Mouse (Mus musculus): ENCODE measurements around the gene 6030458C11Rik. TPM values are rescaled to one million over a fixed set of nuclear protein-coding genes. Genes with fewer than 3 reads are reported as not detected.

Gene 6030458C11Rik
- polyA plus RNA-seq, 1 experiment = 7.6 TPM

DNA sequence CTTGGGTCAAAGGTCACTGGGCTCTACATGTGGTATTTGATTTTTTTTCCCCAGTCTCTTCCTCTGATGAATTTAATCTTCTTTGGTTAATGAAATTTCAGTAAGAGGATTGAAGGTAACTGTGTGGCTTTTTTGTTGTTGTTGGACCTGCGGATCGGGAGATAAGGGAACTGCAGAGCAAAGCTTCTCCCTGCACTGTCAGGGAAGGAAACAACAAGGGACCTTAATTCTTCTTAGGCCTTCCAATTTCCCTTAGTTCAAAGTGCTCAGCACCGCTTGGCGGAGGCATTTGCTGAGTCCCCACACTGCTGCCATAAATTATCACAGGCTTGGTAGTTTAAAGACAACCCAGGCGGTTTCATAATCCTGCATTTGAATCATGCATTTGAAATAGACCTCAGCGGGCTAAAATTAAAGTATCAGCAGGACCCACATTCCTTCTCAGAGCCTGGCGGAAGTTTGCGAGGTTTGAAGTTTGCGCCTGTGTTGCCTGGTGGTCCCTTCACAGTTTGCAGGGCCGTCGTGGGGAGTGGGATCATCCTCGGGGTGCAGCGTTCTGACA lies 28.5 kb downstream of the 6030458C11Rik start:
- H3K27ac ChIP-seq (replicated peaks; ENCODE audit: low read depth, low read length) = no peak overlapping the region

GRCm38 (mm10) chr15:12795457-12795894 lies 29.0 kb downstream of the 6030458C11Rik start:
- Histone ChIP-seq H3K27ac (replicated peaks; ENCODE audit: low read depth, low read length) (no peak overlapping the region), H3K4me3 (ENCODE audit: insufficient read depth, low read depth, low read length) (no peak overlapping the region), H3K4me1 (ENCODE audit: control insufficient read depth, insufficient read depth, insufficient read length, low read length) (no peaks in the 10 kb centered on the region)

More for the DNA sequence above, 28.5 kb downstream of the 6030458C11Rik start:
- no peaks in the 10 kb centered on the region for H3K4me1 ChIP-seq (ENCODE audit: control insufficient read depth, insufficient read depth, insufficient read length, low read length)
- no peak overlapping the region for H3K4me3 ChIP-seq (ENCODE audit: insufficient read depth, low read depth, low read length)

GRCm38 (mm10) chr15:12794311-12794710 lies 30.1 kb downstream of the 6030458C11Rik start:
- no peak overlapping the region for H3K27ac ChIP-seq (replicated peaks; ENCODE audit: low read depth, low read length)
- no peaks in the 10 kb centered on the region for H3K4me1 ChIP-seq (ENCODE audit: control insufficient read depth, insufficient read depth, insufficient read length, low read length)
- no peak overlapping the region for H3K4me3 ChIP-seq (ENCODE audit: insufficient read depth, low read depth, low read length)

DNA sequence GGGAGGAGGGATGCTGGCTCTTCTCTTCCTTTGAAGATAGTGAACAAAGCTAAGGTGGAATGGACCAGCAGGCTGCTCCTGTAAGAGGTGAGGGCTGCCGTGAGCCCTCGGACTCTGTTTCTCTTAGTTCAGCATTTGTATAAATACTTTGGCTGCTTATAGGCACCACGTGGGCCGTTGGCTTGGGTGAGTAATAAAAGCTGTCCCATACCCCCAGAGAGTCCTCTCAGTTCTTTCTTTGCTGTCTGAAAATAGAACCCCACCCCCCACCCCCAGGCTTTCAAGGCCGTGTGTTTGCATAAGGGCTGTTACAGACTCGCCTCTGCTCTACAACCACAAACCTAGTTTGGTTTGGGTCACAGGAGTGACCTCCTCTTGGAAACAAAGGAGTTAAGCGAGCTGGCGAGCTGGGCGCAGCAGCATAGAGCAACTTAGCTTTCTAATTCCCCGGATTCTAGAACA lies 35.0 kb downstream of the 6030458C11Rik start:
- Histone ChIP-seq H3K4me1 (ENCODE audit: control insufficient read depth, insufficient read depth, insufficient read length, low read length) (no peaks in the 10 kb centered on the region), H3K27ac (replicated peaks; ENCODE audit: low read depth, low read length) (no peak overlapping the region), H3K4me3 (ENCODE audit: insufficient read depth, low read depth, low read length) (no peak overlapping the region)

- Histone ChIP-seq H3K27ac (replicated peaks; ENCODE audit: low read depth, low read length) (no peak overlapping the region), H3K4me1 (ENCODE audit: control insufficient read depth, insufficient read depth, insufficient read length, low read length) (no peaks in the 10 kb centered on the region), H3K4me3 (ENCODE audit: insufficient read depth, low read depth, low read length) (no peak overlapping the region)
Measured at GRCm38 (mm10) chr15:12788536-12788935, 35.9 kb downstream of the 6030458C11Rik start.

- no peaks in the 10 kb centered on the region for H3K4me1 ChIP-seq (ENCODE audit: control insufficient read depth, insufficient read depth, insufficient read length, low read length)
- H3K27ac ChIP-seq (replicated peaks; ENCODE audit: low read depth, low read length) = no peak overlapping the region
- H3K4me3 ChIP-seq (ENCODE audit: insufficient read depth, low read depth, low read length) = no peak overlapping the region
Measured at GRCm38 (mm10) chr15:12781729-12782326, 42.6 kb downstream of the 6030458C11Rik start.

GRCm38 (mm10) chr15:12781296-12781695 lies 43.2 kb downstream of the 6030458C11Rik start:
- no peaks in the 10 kb centered on the region for H3K4me1 ChIP-seq (ENCODE audit: control insufficient read depth, insufficient read depth, insufficient read length, low read length)
- H3K27ac ChIP-seq (replicated peaks; ENCODE audit: low read depth, low read length) = no peak overlapping the region
- no peak overlapping the region for H3K4me3 ChIP-seq (ENCODE audit: insufficient read depth, low read depth, low read length)

- Histone ChIP-seq H3K4me3 (ENCODE audit: insufficient read depth, low read depth, low read length) (no peak overlapping the region), H3K4me1 (ENCODE audit: control insufficient read depth, insufficient read depth, insufficient read length, low read length) (no peaks in the 10 kb centered on the region), H3K27ac (replicated peaks; ENCODE audit: low read depth, low read length) (no peak overlapping the region)
Measured at GRCm38 (mm10) chr15:12774149-12774753, 50.2 kb downstream of the 6030458C11Rik start.

- Histone ChIP-seq H3K27ac (replicated peaks; ENCODE audit: low read depth, low read length) (no peak overlapping the region), H3K4me1 (ENCODE audit: control insufficient read depth, insufficient read depth, insufficient read length, low read length) (no peaks in the 10 kb centered on the region), H3K4me3 (ENCODE audit: insufficient read depth, low read depth, low read length) (no peak overlapping the region)
Measured at GRCm38 (mm10) chr15:12770958-12771357, 53.5 kb downstream of the 6030458C11Rik start.

GRCm38 (mm10) chr15:12766848-12767247 lies 57.6 kb downstream of the 6030458C11Rik start:
- Histone ChIP-seq H3K4me1 (ENCODE audit: control insufficient read depth, insufficient read depth, insufficient read length, low read length) (no peaks in the 10 kb centered on the region), H3K4me3 (ENCODE audit: insufficient read depth, low read depth, low read length) (no peak overlapping the region), H3K27ac (replicated peaks; ENCODE audit: low read depth, low read length) (no peak overlapping the region)

DNA sequence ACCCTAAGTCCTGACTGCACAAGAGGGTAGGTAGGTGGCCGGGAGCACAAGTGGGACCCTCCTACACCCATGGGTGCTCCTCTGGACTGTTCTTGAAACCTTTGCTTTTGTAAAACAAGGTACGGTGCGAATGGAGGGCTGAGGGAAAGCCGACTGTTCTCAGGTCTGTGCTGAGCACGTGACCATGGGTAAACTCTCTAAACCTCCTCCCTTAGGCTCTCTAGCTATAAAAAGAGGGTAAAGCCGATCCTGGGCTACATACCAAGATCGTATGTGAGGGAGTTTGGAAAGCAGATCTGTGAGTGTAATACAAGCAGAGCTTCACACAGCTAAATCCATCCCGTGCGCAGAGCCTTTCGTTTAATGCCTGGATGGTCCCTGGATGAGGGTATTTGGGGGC lies 61.3 kb downstream of the 6030458C11Rik start:
- no peak overlapping the region for H3K4me3 ChIP-seq (ENCODE audit: insufficient read depth, low read depth, low read length)
- no peaks in the 10 kb centered on the region for H3K4me1 ChIP-seq (ENCODE audit: control insufficient read depth, insufficient read depth, insufficient read length, low read length)
- H3K27ac ChIP-seq (replicated peaks; ENCODE audit: low read depth, low read length) = no peak overlapping the region

GRCm38 (mm10) chr15:12762258-12762913 lies 62.1 kb downstream of the 6030458C11Rik start:
- Histone ChIP-seq H3K4me1 (ENCODE audit: control insufficient read depth, insufficient read depth, insufficient read length, low read length) (no peaks in the 10 kb centered on the region), H3K4me3 (ENCODE audit: insufficient read depth, low read depth, low read length) (no peak overlapping the region), H3K27ac (replicated peaks; ENCODE audit: low read depth, low read length) (no peak overlapping the region)

GRCm38 (mm10) chr15:12760747-12761146 lies 63.7 kb downstream of the 6030458C11Rik start:
- Histone ChIP-seq H3K27ac (replicated peaks; ENCODE audit: low read depth, low read length) (no peak overlapping the region), H3K4me3 (ENCODE audit: insufficient read depth, low read depth, low read length) (no peak overlapping the region), H3K4me1 (ENCODE audit: control insufficient read depth, insufficient read depth, insufficient read length, low read length) (no peaks in the 10 kb centered on the region)

DNA sequence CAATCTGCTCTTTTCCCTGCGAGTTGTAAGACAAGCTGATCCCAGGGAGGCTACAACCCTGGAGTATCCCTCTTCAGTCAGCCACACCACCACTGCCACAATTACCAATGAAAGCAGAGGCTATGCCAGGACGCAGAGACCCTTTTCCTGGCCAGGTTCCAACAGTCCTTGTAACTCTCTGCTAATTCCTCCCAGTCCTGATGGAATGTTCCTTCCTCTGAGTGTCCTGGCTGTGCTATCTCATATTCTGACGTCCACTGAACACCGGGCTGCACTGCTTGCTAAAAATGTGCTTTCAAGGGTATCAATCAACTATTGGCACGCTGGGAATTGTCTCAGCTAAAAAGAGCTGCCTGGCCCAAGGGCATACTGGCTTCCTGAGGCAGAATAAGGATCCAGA lies 66.0 kb downstream of the 6030458C11Rik start:
- Histone ChIP-seq H3K27ac (replicated peaks; ENCODE audit: low read depth, low read length) (no peak overlapping the region), H3K4me3 (ENCODE audit: insufficient read depth, low read depth, low read length) (no peak overlapping the region), H3K4me1 (ENCODE audit: control insufficient read depth, insufficient read depth, insufficient read length, low read length) (no peaks in the 10 kb centered on the region)
